Mouse (Mus musculus) neural tube, embryonic 15.5 days (tissue): ENCODE measurements around the gene Slc25a29. TPM values are rescaled to one million over a fixed set of nuclear protein-coding genes. Genes with fewer than 3 reads are reported as not detected.
"Not testable (repeated sequence)": the region's sequence is repeated elsewhere in the genome, so short reads cannot be mapped to it uniquely, and the experiment has no call there.

Source experiments
- ATAC-seq: fragments of 200-750 bp; cut with Nextera tagmentation; 2 replicates; pipeline ENCODE4 v1.8.0; 2017; ENCODE audit warnings: mild to moderate bottlenecking, moderate TSS enrichment, moderate library complexity; ENCODE audit not compliant: low FRiP score
- H3K27ac ChIP-seq: fragments of 300-500 bp; sonication (generic); replicated peaks from 2 replicates; pipeline ENCODE4 v1.5.1; 2015; ENCODE audit warnings: mild to moderate bottlenecking, inconsistent platforms
- H3K27me3 ChIP-seq: fragments of 300-500 bp; sonication (generic); replicated peaks from 2 replicates; pipeline ENCODE4 v1.6.1; 2015; ENCODE audit warnings: inconsistent platforms
- H3K36me3 ChIP-seq: fragments of 300-500 bp; sonication (generic); 2 replicates; pipeline ENCODE4 v1.6.1; 2015; ENCODE audit warnings: inconsistent platforms
- H3K4me1 ChIP-seq: fragments of 300-500 bp; sonication (generic); 2 replicates; pipeline ENCODE4 v1.6.1; 2015; ENCODE audit warnings: inconsistent platforms
- H3K4me2 ChIP-seq: fragments of 300-500 bp; sonication (generic); 2 replicates; pipeline ENCODE4 v1.6.1; 2015; ENCODE audit warnings: inconsistent platforms, mild to moderate bottlenecking, moderate library complexity
- H3K4me3 ChIP-seq: fragments of 300-500 bp; sonication (generic); replicated peaks from 2 replicates; pipeline ENCODE4 v1.5.1; 2015; ENCODE audit warnings: mild to moderate bottlenecking, inconsistent platforms
- H3K9ac ChIP-seq: fragments of 300-500 bp; sonication (generic); replicated peaks from 2 replicates; pipeline ENCODE4 v1.6.1; 2015; ENCODE audit warnings: mild to moderate bottlenecking, inconsistent platforms
- H3K9me3 ChIP-seq: fragments of 300-500 bp; sonication (generic); replicated peaks from 2 replicates; pipeline ENCODE4 v1.6.1; 2016; ENCODE audit warnings: inconsistent platforms
- WGBS: fragments of 180-500 bp; shearing (Covaris S2); methylation state at CpG from one replicate; pipeline ENCODE4 v1.1.7; 2015; ENCODE audit warnings: mixed read lengths; 5-methylcytosine and 5-hydroxymethylcytosine counted together
- polyA plus RNA-seq: library from polyadenylated mRNA; unstranded; fragments of >200 nt; fragmentation: Nextera tagmentation; extraction: Ambion mirVana; gene quantifications from 2 replicates; pipeline ENCODE4 v1.2.1, GENCODE M21; 2015

Gene Slc25a29
- polyA plus RNA-seq, 1 experiment from 2014 or later = 19.9 TPM

DNA sequence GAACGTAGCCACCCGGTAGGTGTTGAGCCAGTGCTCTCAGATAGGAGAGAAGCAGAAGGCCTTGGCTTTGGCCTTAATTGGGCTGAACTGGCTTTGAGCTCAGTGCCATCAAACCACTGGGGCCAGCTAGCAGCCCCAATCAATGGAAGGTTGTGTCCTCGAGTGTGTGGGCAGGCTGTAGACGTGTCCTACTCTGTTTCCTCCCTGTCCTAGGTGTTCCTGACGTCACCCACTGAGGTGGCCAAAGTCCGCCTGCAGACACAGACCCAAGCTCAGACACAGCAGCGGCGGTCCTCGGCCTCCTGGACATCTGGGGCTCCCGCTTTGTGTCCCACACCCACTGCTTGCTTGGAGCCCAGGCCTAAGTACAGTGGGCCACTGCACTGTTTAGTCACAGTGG, 19.4 kb upstream of the Slc25a29 start:
- peaks cover 7% of the 10 kb centered on the region for H3K4me1 ChIP-seq
- no peak overlapping the region for H3K27ac ChIP-seq
- no peak overlapping the region for H3K9ac ChIP-seq
- H3K36me3 ChIP-seq = peaks cover 8% of the 10 kb centered on the region
- no peak overlapping the region for H3K4me3 ChIP-seq
- no peaks in the 10 kb centered on the region for H3K27me3 ChIP-seq
- 93% methylated on average over 10 of the region's 10 CpGs for WGBS
- no peak for ATAC-seq
- H3K9me3 ChIP-seq = no peaks in the 10 kb centered on the region
- H3K4me2 ChIP-seq = no peak overlapping the region

DNA sequence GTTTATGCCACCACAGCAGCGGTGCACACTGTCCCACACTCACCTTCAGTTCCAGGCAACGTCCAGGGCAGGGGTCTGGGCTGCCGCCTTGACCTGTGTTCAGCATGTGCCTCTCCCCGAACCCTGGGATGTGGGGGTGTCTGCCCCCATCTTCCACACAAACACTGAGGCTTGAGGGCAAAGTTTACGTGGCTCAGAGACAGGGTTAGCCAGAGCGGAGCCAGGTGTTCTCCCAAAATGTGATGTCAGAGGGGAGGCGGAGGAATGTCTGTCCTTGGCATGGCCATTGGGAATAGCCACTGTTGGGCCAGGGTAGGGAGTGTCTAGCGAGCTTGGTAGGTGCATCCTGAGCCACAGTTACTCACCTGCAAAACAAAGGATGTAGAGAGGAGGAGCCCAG, 17.1 kb upstream of the Slc25a29 start:
- Histone ChIP-seq H3K9me3 (no peaks in the 10 kb centered on the region), H3K4me2 (no peak overlapping the region), H3K4me1 (peaks cover 7% of the 10 kb centered on the region), H3K27ac (no peak overlapping the region), H3K36me3 (no peaks in the 10 kb centered on the region), H3K4me3 (no peak overlapping the region), H3K27me3 (no peaks in the 10 kb centered on the region), H3K9ac (no peak overlapping the region)
- WGBS = 91% methylated on average over 8 of the region's 8 CpGs
- ATAC-seq = no peak

DNA sequence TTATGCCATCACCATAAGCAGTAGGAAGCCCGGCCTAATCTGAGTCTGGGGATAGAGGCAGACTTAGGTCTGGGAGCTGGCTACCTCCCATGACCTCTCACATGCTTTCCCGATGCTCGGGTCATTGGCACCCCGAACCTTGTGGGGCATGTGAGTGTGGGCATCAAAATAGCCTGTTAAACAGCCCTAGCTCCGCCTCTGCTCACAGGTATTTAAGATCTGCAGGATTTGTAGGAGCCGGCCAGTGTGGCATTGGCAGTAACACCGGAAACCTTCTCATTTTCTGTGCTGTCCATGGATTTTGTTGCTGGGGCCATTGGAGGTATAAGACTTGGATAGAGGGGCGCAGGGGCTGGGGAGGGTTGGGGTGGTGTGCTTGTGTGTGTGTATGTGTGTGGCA, 15.2 kb upstream of the Slc25a29 start:
- no peak overlapping the region for H3K9ac ChIP-seq
- no peak overlapping the region for H3K4me3 ChIP-seq
- no peaks in the 10 kb centered on the region for H3K27me3 ChIP-seq
- H3K4me1 ChIP-seq = peaks cover 7% of the 10 kb centered on the region
- WGBS = 88% methylated on average over 8 of the region's 8 CpGs
- H3K9me3 ChIP-seq = no peaks in the 10 kb centered on the region
- no peaks in the 10 kb centered on the region for H3K36me3 ChIP-seq
- no peak overlapping the region for H3K27ac ChIP-seq
- no peak overlapping the region for H3K4me2 ChIP-seq
- ATAC-seq = no peak

DNA sequence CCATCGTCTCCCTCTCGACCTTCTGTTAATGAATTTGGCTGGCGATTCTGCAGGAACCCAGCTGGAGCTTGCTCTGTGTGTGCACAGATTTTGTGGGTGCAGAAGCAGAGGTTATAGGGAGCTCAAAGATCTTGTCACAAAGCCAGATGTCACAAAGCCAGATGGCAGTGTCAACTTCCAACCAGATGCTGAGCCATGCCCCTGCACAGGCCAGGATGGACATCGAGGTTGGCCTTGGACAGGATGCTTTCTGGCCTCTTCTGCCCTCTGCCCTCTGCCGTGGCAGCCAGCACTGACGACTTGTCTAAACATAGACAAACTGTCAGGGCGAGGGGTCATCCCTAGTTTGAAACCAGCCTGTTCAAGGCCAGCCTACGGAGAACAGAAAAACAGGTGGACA, 14.4 kb upstream of the Slc25a29 start:
- WGBS = 66% methylated on average over 8 of the region's 8 CpGs
- Histone ChIP-seq H3K27me3 (no peaks in the 10 kb centered on the region), H3K9me3 (no peaks in the 10 kb centered on the region), H3K4me3 (no peak overlapping the region), H3K27ac (no peak overlapping the region), H3K9ac (no peak overlapping the region), H3K36me3 (peaks cover 4% of the 10 kb centered on the region), H3K4me1 (peaks cover 7% of the 10 kb centered on the region), H3K4me2 (no peak overlapping the region)
- ATAC-seq = no peak

DNA sequence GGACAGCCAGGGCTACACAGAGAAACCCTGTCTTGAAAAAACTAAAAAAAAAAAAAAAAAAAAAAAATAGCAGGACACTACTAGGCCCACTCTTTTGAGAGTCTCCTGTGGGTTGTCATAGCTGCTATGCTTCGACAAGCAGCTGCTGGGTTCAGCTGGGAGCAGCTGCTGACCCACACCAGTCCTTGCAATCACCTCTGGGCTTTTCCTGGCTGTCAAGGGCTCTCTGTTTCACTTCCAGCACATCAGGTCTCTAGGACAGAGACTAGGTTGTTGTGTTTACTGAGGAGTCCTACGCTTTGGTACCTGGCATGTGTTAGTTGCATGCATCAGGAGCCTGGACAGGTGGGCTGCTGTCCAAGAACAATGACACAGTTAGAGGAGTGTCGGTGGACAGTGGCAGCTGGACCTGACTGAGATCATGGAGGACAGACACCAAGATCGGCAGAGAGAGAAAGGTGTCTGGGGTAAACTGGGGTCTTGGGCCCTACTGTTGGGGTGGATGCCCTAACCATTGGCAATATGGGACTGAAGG, 13.9 kb upstream of the Slc25a29 start:
- no peak overlapping the region for H3K27ac ChIP-seq
- no peaks in the 10 kb centered on the region for H3K9me3 ChIP-seq
- no peak overlapping the region for H3K4me2 ChIP-seq
- WGBS = 75% methylated on average over 4 of the region's 4 CpGs
- H3K4me3 ChIP-seq = no peak overlapping the region
- ATAC-seq = no peak
- H3K4me1 ChIP-seq = peaks cover 7% of the 10 kb centered on the region
- no peaks in the 10 kb centered on the region for H3K27me3 ChIP-seq
- H3K9ac ChIP-seq = no peak overlapping the region
- peaks cover 10% of the 10 kb centered on the region for H3K36me3 ChIP-seq

DNA sequence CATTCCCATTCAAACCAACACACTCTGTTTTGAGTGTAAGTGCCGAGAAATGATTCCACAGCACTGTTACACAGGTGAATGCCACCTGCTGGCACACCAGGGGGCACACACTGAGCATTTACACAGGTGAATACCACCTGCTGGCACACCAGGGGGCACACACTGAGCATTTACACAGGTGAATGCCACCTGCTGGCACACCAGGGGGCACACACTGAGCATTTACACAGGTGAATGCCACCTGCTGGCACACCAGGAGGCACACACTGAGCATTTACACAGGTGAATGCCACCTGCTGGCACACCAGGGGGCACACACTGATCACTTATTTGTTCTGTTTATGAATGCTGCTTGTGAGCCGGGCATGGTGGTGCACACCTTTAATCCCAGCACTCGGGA, 12.3 kb upstream of the Slc25a29 start:
- not testable (repeated sequence) for H3K4me2 ChIP-seq, H3K4me1 ChIP-seq, H3K9ac ChIP-seq, H3K4me3 ChIP-seq, H3K27ac ChIP-seq, H3K9me3 ChIP-seq, H3K27me3 ChIP-seq, ATAC-seq
- WGBS = 91% methylated on average over 3 of the region's 3 CpGs
- H3K36me3 ChIP-seq = peaks cover 16% of the 10 kb centered on the region

DNA sequence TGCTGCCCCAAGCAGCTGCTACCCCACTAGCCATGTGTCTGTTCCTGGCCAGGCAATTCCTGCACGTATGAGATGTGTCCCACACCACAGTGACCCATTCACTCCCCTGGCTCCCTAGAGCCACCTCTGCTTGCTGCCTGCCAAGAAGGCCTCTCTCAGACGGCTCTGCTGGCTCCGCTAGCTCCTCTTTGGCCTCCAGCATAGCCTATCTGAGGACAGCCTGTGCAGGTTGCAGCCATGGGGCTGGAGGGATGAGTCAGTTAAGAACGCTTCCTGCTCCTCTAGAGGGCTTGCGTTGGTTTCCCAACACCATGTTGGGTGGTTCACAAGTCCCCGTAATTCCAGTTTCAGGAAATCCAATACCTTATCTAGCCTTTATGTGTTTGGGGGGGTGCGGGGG, 7.0 kb upstream of the Slc25a29 start:
- Histone ChIP-seq H3K4me3 (no peak overlapping the region), H3K4me2 (no peak overlapping the region), H3K27ac (no peak overlapping the region), H3K36me3 (peaks cover 36% of the 10 kb centered on the region), H3K9me3 (no peaks in the 10 kb centered on the region), H3K9ac (no peak overlapping the region), H3K4me1 (peaks cover 14% of the 10 kb centered on the region), H3K27me3 (no peaks in the 10 kb centered on the region)
- WGBS = 90% methylated on average over 7 of the region's 7 CpGs
- no peak for ATAC-seq

DNA sequence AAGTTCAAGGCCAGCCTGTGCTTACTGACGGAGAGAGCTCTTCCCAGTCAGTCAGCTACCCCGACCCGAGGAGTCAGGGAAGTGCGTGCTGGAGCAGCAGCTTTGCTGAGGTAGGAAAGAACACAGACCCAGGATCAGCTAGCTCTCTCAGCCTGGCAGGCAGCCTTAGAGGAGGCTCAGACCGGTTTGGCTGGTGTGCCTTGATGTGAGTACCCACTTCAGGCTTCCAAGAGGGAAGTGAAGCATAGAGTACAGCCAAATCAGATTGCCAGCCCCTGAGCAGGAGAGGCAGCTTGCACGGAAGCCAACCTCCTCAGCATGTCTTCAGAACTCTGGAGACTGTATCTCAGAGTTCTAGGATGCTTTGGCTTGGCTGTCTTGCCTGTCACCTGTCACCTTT, 5.5 kb upstream of the Slc25a29 start:
- Histone ChIP-seq H3K9ac (no peak overlapping the region), H3K27ac (no peak overlapping the region), H3K36me3 (peaks cover 36% of the 10 kb centered on the region), H3K27me3 (no peaks in the 10 kb centered on the region), H3K4me1 (peaks cover 29% of the 10 kb centered on the region), H3K4me3 (no peak overlapping the region), H3K4me2 (no peak overlapping the region), H3K9me3 (no peaks in the 10 kb centered on the region)
- ATAC-seq = no peak
- WGBS = 92% methylated on average over 6 of the region's 6 CpGs

DNA sequence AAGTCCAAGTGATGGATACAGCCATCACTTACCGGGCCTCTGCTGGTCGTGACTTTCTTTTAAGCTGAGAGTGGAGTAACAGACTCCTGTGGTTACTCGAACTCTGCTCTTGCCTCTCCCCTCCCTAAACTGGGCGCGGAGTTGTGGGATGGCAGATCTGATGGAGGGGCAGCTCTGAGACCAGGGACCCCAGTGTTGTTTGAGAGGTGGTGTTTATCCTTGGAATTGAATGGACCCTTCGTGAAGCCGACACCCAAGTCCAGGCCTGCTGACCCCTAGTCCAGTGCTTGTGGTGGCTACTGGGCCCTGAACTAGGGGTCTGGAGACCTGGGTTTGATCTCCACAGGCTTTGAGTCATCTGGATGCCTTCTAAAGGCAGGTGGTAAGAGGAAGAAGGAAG, 1.0 kb upstream of the Slc25a29 start:
- H3K27me3 ChIP-seq = no peaks in the 10 kb centered on the region
- ATAC-seq = no peak
- H3K27ac ChIP-seq = peak overlapping the region; percentile 86
- H3K4me2 ChIP-seq = peak overlapping the region; percentile 93
- peak overlapping the region; percentile 88 for H3K4me3 ChIP-seq
- 67% methylated on average over 7 of the region's 7 CpGs for WGBS
- peaks cover 9% of the 10 kb centered on the region for H3K36me3 ChIP-seq
- peaks cover 59% of the 10 kb centered on the region for H3K4me1 ChIP-seq
- H3K9ac ChIP-seq = peak overlapping the region; percentile 67
- H3K9me3 ChIP-seq = no peaks in the 10 kb centered on the region

DNA sequence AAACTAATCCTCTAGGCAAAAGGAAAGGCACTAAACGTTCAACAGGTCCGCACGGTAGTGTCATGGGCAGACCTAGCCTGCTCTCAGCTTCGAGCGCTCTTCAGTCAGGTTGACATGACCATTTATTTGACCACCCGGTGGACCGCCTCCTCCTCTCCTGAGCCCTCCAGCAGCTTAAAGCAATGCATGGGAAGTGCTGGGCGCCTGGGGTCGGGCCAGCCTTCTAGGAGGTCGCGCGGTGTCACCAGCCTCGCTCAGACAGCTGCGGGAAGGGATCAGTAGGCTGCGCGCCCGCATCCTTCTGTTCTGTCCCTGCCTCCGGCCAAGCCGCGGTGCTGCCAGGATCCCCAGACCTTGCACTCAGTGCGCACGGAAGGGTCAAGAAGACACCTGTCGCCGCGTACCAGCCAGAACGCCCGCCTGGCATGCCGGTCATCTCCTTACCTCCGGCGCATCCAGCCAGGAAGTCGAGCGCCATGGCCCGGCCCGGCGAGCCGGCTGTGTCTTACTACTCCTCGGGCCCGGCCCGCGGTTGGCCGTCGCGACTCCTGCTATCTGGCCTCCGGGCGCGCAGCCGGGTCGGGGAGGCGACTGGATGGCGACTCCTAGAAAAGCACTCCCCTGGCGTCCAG, 359 bp downstream of the Slc25a29 start:
- H3K27me3 ChIP-seq = no peaks in the 10 kb centered on the region
- H3K4me2 ChIP-seq = peak overlapping the region; percentile 93
- H3K27ac ChIP-seq = peak overlapping the region; percentile 86
- no peaks in the 10 kb centered on the region for H3K9me3 ChIP-seq
- no peaks in the 10 kb centered on the region for H3K36me3 ChIP-seq
- peaks cover 59% of the 10 kb centered on the region for H3K4me1 ChIP-seq
- peak overlapping the region; percentile 88 for H3K4me3 ChIP-seq
- peak overlapping the region; percentile 67 for H3K9ac ChIP-seq
- 2% methylated on average over 50 of the region's 51 CpGs for WGBS
- ATAC-seq = peak; percentile 34

DNA sequence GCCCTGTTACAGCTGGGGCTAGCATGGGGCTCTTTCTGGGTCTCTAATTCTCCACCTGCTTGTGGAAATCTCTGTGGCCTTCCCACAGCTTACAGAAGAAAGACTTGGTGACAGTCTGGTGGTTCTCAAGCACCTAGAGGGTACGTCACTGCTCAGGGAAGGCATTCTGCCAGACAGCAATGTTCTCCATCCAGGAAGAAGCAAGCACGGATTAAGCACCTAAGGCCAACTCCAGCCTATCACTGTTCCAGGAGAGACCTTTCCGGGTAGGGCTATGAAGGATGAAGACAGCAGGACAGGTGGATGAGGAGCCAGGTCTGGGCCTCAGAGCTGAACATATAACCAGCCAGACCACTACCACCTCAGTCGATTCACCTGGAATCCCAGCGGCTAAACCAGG, 897 bp downstream of the Slc25a29 start:
- 43% methylated on average over 5 of the region's 5 CpGs for WGBS
- H3K9ac ChIP-seq = peak overlapping the region; percentile 67; the same call in 1 of the 2 replicates

DNA sequence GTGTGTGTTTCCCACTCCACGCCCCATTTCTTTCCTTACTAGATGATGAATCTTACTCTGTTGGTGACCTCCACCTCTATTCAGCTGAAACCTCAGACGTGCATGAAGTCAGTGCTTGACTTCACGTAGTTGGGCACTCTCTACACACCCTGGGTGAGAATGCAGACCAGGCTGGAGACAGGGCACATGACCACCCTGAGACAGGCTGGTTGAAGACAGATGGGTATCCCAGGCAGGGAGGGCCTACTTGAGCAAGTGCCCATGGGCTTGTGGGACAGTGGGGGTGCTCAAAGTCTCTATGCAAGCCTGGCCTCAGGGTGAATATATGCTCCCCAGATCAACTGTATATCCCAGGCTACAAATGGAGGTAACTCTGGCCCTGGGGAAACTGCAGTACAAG, 1.3 kb downstream of the Slc25a29 start:
- Histone ChIP-seq H3K27me3 (no peaks in the 10 kb centered on the region), H3K9me3 (no peaks in the 10 kb centered on the region), H3K9ac (0 out of 2 replicates have a peak overlapping the region, but pooled peaks have one; percentile 67), H3K4me1 (peaks cover 57% of the 10 kb centered on the region), H3K4me2 (peak overlapping the region; percentile 93), H3K36me3 (no peaks in the 10 kb centered on the region), H3K4me3 (peak overlapping the region; percentile 88; the same call in 1 of the 2 replicates), H3K27ac (no peak overlapping the region)
- no peak for ATAC-seq
- 90% methylated on average over 3 of the region's 3 CpGs for WGBS

More for the DNA sequence above, 897 bp downstream of the Slc25a29 start:
- Histone ChIP-seq H3K27me3 (no peaks in the 10 kb centered on the region), H3K36me3 (no peaks in the 10 kb centered on the region), H3K4me3 (peak overlapping the region; percentile 88), H3K9me3 (no peaks in the 10 kb centered on the region), H3K4me2 (peak overlapping the region; percentile 93), H3K4me1 (peaks cover 57% of the 10 kb centered on the region), H3K27ac (no peak overlapping the region)
- no peak for ATAC-seq
